Mouse (Mus musculus) brown adipose tissue, adult 24 weeks (tissue): ENCODE results near the gene Tesk1. TPM values are rescaled to one million over a fixed set of nuclear protein-coding genes. Genes with fewer than 3 reads are reported as not detected.

Experiments
- H3K27ac ChIP-seq: fragments of 200-500 bp; replicated peaks from 2 replicates; pipeline ENCODE4 v1.5.1; 2012; ENCODE audit warnings: low read depth, mild to moderate bottlenecking, low read length
- H3K4me1 ChIP-seq: fragments of 200-500 bp; 2 replicates; pipeline ENCODE4 v1.6.1; 2012; ENCODE audit warnings: low read length, mixed read lengths; ENCODE audit not compliant: control insufficient read depth, insufficient read depth, insufficient read length
- H3K4me3 ChIP-seq: fragments of 200-500 bp; 2 replicates; pipeline ENCODE4 v1.5.1; 2012; ENCODE audit warnings: low read depth, mild to moderate bottlenecking, low read length, moderate library complexity; ENCODE audit not compliant: insufficient read depth
- polyA plus RNA-seq: library from polyadenylated mRNA; stranded (reverse); fragments of >200 nt; gene quantifications from 2 replicates; pipeline ENCODE4 v1.2.4, GENCODE M21; 2012; ENCODE audit not compliant: missing spikeins, insufficient read depth, insufficient read length

Tesk1 gene
- polyA plus RNA-seq: 33.8 and 37.9 TPM in 2 replicates

GRCm38 (mm10) chr4:43441639-43442038, at the start of gene Tesk1:
Gene Tesk1, plus strand, starts transcription at chr4:43441939.
- peak within 1 kb of the TSS; percentile 78 for H3K27ac ChIP-seq
- H3K4me3 ChIP-seq: peak within 1 kb of the TSS; percentile 66
- H3K4me1 ChIP-seq: no peaks in the 10 kb centered on the region

- Histone ChIP-seq H3K4me1 (peaks cover 36% of the 10 kb centered on the region), H3K4me3 (peak overlapping the region; percentile 28), H3K27ac (peak overlapping the region; percentile 98)
Observed at GRCm38 (mm10) chr4:43394345-43394891, 47.3 kb upstream of the Tesk1 start.

- Histone ChIP-seq H3K4me3 (peak overlapping the region; percentile 28; the same call in 1 of the 2 replicates), H3K4me1 (peaks cover 33% of the 10 kb centered on the region), H3K27ac (peak overlapping the region; percentile 98)
Observed at GRCm38 (mm10) chr4:43395147-43395546, 46.6 kb upstream of the Tesk1 start.

GRCm38 (mm10) chr4:43395836-43396235, 45.9 kb upstream of the Tesk1 start:
- peaks cover 36% of the 10 kb centered on the region for H3K4me1 ChIP-seq
- H3K4me3 ChIP-seq: no peak overlapping the region
- H3K27ac ChIP-seq: peak overlapping the region; percentile 67

- Histone ChIP-seq H3K4me3 (no peak overlapping the region), H3K4me1 (peaks cover 39% of the 10 kb centered on the region), H3K27ac (no peak overlapping the region)
Observed at GRCm38 (mm10) chr4:43396381-43396780, 45.4 kb upstream of the Tesk1 start.

GRCm38 (mm10) chr4:43398014-43398413, 43.7 kb upstream of the Tesk1 start:
- H3K27ac ChIP-seq: peak overlapping the region; percentile 95
- H3K4me1 ChIP-seq: peaks cover 42% of the 10 kb centered on the region
- no peak overlapping the region for H3K4me3 ChIP-seq

GRCm38 (mm10) chr4:43398829-43399331, 42.9 kb upstream of the Tesk1 start:
- Histone ChIP-seq H3K4me3 (peak overlapping the region; percentile 49), H3K4me1 (peaks cover 43% of the 10 kb centered on the region), H3K27ac (peak overlapping the region; percentile 95)

GRCm38 (mm10) chr4:43399391-43400131, 42.2 kb upstream of the Tesk1 start:
- Histone ChIP-seq H3K27ac (peak overlapping the region; percentile 95), H3K4me3 (peak overlapping the region; percentile 49), H3K4me1 (peaks cover 43% of the 10 kb centered on the region)

- Histone ChIP-seq H3K4me3 (no peak overlapping the region), H3K27ac (0 out of 2 replicates have a peak overlapping the region, but pooled peaks have one; percentile 0), H3K4me1 (peaks cover 46% of the 10 kb centered on the region)
Observed at GRCm38 (mm10) chr4:43400976-43401375, 40.8 kb upstream of the Tesk1 start.

- Histone ChIP-seq H3K4me1 (peaks cover 45% of the 10 kb centered on the region), H3K4me3 (no peak overlapping the region), H3K27ac (0 out of 2 replicates have a peak overlapping the region, but pooled peaks have one; percentile 0)
Observed at GRCm38 (mm10) chr4:43401486-43401885, 40.3 kb upstream of the Tesk1 start.

- H3K4me1 ChIP-seq: peaks cover 45% of the 10 kb centered on the region
- H3K27ac ChIP-seq: peak overlapping the region; percentile 64
- H3K4me3 ChIP-seq: no peak overlapping the region
Observed at GRCm38 (mm10) chr4:43402212-43402611, 39.5 kb upstream of the Tesk1 start.

GRCm38 (mm10) chr4:43404697-43405096, 37.0 kb upstream of the Tesk1 start:
- H3K27ac ChIP-seq: peak overlapping the region; percentile 99

GRCm38 (mm10) chr4:43406162-43406971, 35.4 kb upstream of the Tesk1 start:
- Histone ChIP-seq H3K4me1 (peaks cover 35% of the 10 kb centered on the region), H3K27ac (peak overlapping the region; percentile 99), H3K4me3 (peak overlapping the region; percentile 68)

More at GRCm38 (mm10) chr4:43404697-43405096, 37.0 kb upstream of the Tesk1 start:
- Histone ChIP-seq H3K4me1 (peaks cover 45% of the 10 kb centered on the region), H3K4me3 (no peak overlapping the region)

- Histone ChIP-seq H3K4me1 (peaks cover 32% of the 10 kb centered on the region), H3K27ac (peak overlapping the region; percentile 99), H3K4me3 (peak overlapping the region; percentile 68)
Observed at GRCm38 (mm10) chr4:43407071-43407920, 34.4 kb upstream of the Tesk1 start.
